Mouse (Mus musculus) intestine, embryonic 16.5 days (tissue): ENCODE results near the gene 2700081O15Rik. TPM values are rescaled to one million over a fixed set of nuclear protein-coding genes. Genes with fewer than 3 reads are reported as not detected.
A peak's percentile ranks its signal among the peaks of the same experiment; 100 is the strongest.
"Not testable (repeated sequence)": the region's sequence is repeated elsewhere in the genome, so short reads cannot be mapped to it uniquely, and the experiment has no call there.

Source experiments
- ATAC-seq: fragments of 200-750 bp; cut with Nextera tagmentation; 2 replicates; pipeline ENCODE4 v1.8.0; 2017; ENCODE audit warnings: moderate TSS enrichment, moderate library complexity
- H3K27ac ChIP-seq: fragments of 300-500 bp; sonication (generic); 2 replicates; pipeline ENCODE4 v1.5.1; 2014; ENCODE audit warnings: mild to moderate bottlenecking, low read length
- H3K27me3 ChIP-seq: fragments of 300-500 bp; sonication (generic); replicated peaks from 2 replicates; pipeline ENCODE4 v1.6.1; 2014; ENCODE audit warnings: low read length, control low read depth, mixed read lengths; ENCODE audit not compliant: control insufficient read depth, insufficient read depth
- H3K36me3 ChIP-seq: fragments of 300-500 bp; sonication (generic); 2 replicates; pipeline ENCODE4 v1.6.1; 2014; ENCODE audit warnings: low read length, control low read depth; ENCODE audit not compliant: control insufficient read depth, insufficient read depth
- H3K4me1 ChIP-seq: fragments of 300-500 bp; sonication (generic); 2 replicates; pipeline ENCODE4 v1.6.1; 2014; ENCODE audit warnings: low read length, control low read depth, mixed read lengths; ENCODE audit not compliant: control insufficient read depth, insufficient read depth
- H3K4me2 ChIP-seq: fragments of 300-500 bp; sonication (generic); 2 replicates; pipeline ENCODE4 v1.6.1; 2014; ENCODE audit warnings: low read depth, low read length, control low read depth
- H3K4me3 ChIP-seq: fragments of 300-500 bp; sonication (generic); 2 replicates; pipeline ENCODE4 v1.5.1; 2014; ENCODE audit warnings: mild to moderate bottlenecking, low read length
- H3K9ac ChIP-seq: fragments of 300-500 bp; sonication (generic); 2 replicates; pipeline ENCODE4 v1.6.1; 2014; ENCODE audit warnings: low read depth, low read length
- H3K9me3 ChIP-seq: fragments of 300-500 bp; sonication (generic); 2 replicates; pipeline ENCODE4 v1.6.1; 2016; ENCODE audit warnings: low read length, control low read depth; ENCODE audit not compliant: control insufficient read depth
- WGBS: fragments of 180-500 bp; shearing (Covaris S2); extraction: QIAGEN DNeasy Blood & Tissue Kit; methylation state at CpG from one replicate; pipeline ENCODE4 v1.1.7; 2014; 5-methylcytosine and 5-hydroxymethylcytosine counted together
- polyA plus RNA-seq: library from polyadenylated mRNA; unstranded; fragments of >200 nt; fragmentation: Nextera tagmentation; extraction: Ambion mirVana; gene quantifications from 2 replicates; pipeline ENCODE4 v1.2.1, GENCODE M21; 2015

Gene 2700081O15Rik
- polyA plus RNA-seq, 1 experiment from 2014 or later, result 3.2 TPM

GRCm38 (mm10) chr19:7388488-7388887 lies 28.9 kb upstream of the 2700081O15Rik start:
- Histone ChIP-seq H3K4me3 (no peak overlapping the region), H3K9me3 (no peaks in the 10 kb centered on the region; the same call in 1 of the 2 replicates), H3K36me3 (no peaks in the 10 kb centered on the region), H3K4me1 (peaks cover 2% of the 10 kb centered on the region), H3K27me3 (no peaks in the 10 kb centered on the region), H3K27ac (no peak overlapping the region), H3K9ac (no peak overlapping the region), H3K4me2 (no peak overlapping the region)
- WGBS, result 79% methylated on average over 6 of the region's 6 CpGs
- no peak for ATAC-seq

- H3K9me3 ChIP-seq, H3K27me3 ChIP-seq, H3K4me2 ChIP-seq, H3K36me3 ChIP-seq, H3K4me3 ChIP-seq, H3K27ac ChIP-seq, H3K4me1 ChIP-seq, H3K9ac ChIP-seq: not testable (repeated sequence)
- peak; percentile 74 for ATAC-seq
- WGBS, result 49% methylated on average over 9 of the region's 10 CpGs
These were observed 20.3 kb upstream of the 2700081O15Rik start for GRCm38 (mm10) chr19:7396867-7397826.

GRCm38 (mm10) chr19:7398898-7399297 lies 18.5 kb upstream of the 2700081O15Rik start:
- H3K4me1 ChIP-seq, ATAC-seq, H3K4me2 ChIP-seq, H3K9ac ChIP-seq, H3K27me3 ChIP-seq, H3K27ac ChIP-seq, H3K36me3 ChIP-seq, H3K9me3 ChIP-seq, H3K4me3 ChIP-seq: not testable (repeated sequence)
- WGBS, result 32% methylated on average over 24 of the region's 24 CpGs

GRCm38 (mm10) chr19:7400635-7401034 lies 16.8 kb upstream of the 2700081O15Rik start:
- Histone ChIP-seq H3K9me3 (no peaks in the 10 kb centered on the region), H3K4me2 (no peak overlapping the region), H3K27ac (peak overlapping the region; percentile 33; the same call in 1 of the 2 replicates), H3K36me3 (no peaks in the 10 kb centered on the region), H3K4me1 (0 out of 2 replicates have a peak, but pooled peaks cover 5% of the 10 kb centered on the region), H3K9ac (no peak overlapping the region), H3K27me3 (no peaks in the 10 kb centered on the region), H3K4me3 (no peak overlapping the region)
- WGBS, result 63% methylated on average over 11 of the region's 11 CpGs
- ATAC-seq, result 0 out of 2 replicates have a peak, but pooled peaks have one; percentile 18

GRCm38 (mm10) chr19:7404623-7405229 lies 12.7 kb upstream of the 2700081O15Rik start:
- no peak overlapping the region for H3K4me3 ChIP-seq
- no peak overlapping the region for H3K4me2 ChIP-seq
- no peaks in the 10 kb centered on the region for H3K9me3 ChIP-seq
- H3K36me3 ChIP-seq, result no peaks in the 10 kb centered on the region
- no peak overlapping the region for H3K27ac ChIP-seq
- 58% methylated on average over 9 of the region's 9 CpGs for WGBS
- H3K9ac ChIP-seq, result no peak overlapping the region
- H3K27me3 ChIP-seq, result no peaks in the 10 kb centered on the region
- 0 out of 2 replicates have a peak, but pooled peaks cover 5% of the 10 kb centered on the region for H3K4me1 ChIP-seq
- ATAC-seq, result no peak

GRCm38 (mm10) chr19:7412361-7412760 lies 5.1 kb upstream of the 2700081O15Rik start:
- H3K4me2 ChIP-seq, result no peak overlapping the region
- no peaks in the 10 kb centered on the region for H3K27me3 ChIP-seq
- no peak overlapping the region for H3K4me3 ChIP-seq
- H3K36me3 ChIP-seq, result no peaks in the 10 kb centered on the region
- H3K4me1 ChIP-seq, result peaks cover 10% of the 10 kb centered on the region
- H3K9me3 ChIP-seq, result no peaks in the 10 kb centered on the region
- H3K9ac ChIP-seq, result no peak overlapping the region
- H3K27ac ChIP-seq, result no peak overlapping the region
- WGBS, result 66% methylated on average over 2 of the region's 2 CpGs
- ATAC-seq, result no peak

GRCm38 (mm10) chr19:7415916-7416833 lies 1.2 kb upstream of the 2700081O15Rik start:
- 30% methylated on average over 22 of the region's 22 CpGs for WGBS

GRCm38 (mm10) chr19:7417911-7418849 lies 755 bp downstream of the 2700081O15Rik start:
- Histone ChIP-seq H3K4me1 (peaks cover 56% of the 10 kb centered on the region), H3K9me3 (no peaks in the 10 kb centered on the region)
- WGBS, result under 1% methylated on average over 46 of the region's 59 CpGs

More at GRCm38 (mm10) chr19:7415916-7416833, 1.2 kb upstream of the 2700081O15Rik start:
- Histone ChIP-seq H3K27me3 (no peaks in the 10 kb centered on the region), H3K4me2 (peak overlapping the region; percentile 88), H3K4me1 (peaks cover 36% of the 10 kb centered on the region), H3K27ac (peak overlapping the region; percentile 91), H3K9ac (peak overlapping the region; percentile 95), H3K4me3 (peak overlapping the region; percentile 86), H3K36me3 (0 out of 2 replicates have a peak, but pooled peaks cover under 1% of the 10 kb centered on the region), H3K9me3 (no peaks in the 10 kb centered on the region)
- ATAC-seq, result no peak

More at GRCm38 (mm10) chr19:7417911-7418849, 755 bp downstream of the 2700081O15Rik start:
- Histone ChIP-seq H3K4me3 (peak overlapping the region; percentile 86), H3K9ac (peak overlapping the region; percentile 95), H3K36me3 (peaks cover 10% of the 10 kb centered on the region), H3K27ac (peak overlapping the region; percentile 91), H3K27me3 (no peaks in the 10 kb centered on the region), H3K4me2 (peak overlapping the region; percentile 88)
- ATAC-seq, result peak; percentile 72
